Mouse (Mus musculus): ENCODE data around the gene Ebf3. TPM values are rescaled to one million over a fixed set of nuclear protein-coding genes. Genes with fewer than 3 reads are reported as not detected.

The Ebf3 gene
- polyA plus RNA-seq (2014; fragmentation: Nextera tagmentation; extraction: Ambion mirVana) = 9.8 and 10.3 TPM in 2 replicates

DNA sequence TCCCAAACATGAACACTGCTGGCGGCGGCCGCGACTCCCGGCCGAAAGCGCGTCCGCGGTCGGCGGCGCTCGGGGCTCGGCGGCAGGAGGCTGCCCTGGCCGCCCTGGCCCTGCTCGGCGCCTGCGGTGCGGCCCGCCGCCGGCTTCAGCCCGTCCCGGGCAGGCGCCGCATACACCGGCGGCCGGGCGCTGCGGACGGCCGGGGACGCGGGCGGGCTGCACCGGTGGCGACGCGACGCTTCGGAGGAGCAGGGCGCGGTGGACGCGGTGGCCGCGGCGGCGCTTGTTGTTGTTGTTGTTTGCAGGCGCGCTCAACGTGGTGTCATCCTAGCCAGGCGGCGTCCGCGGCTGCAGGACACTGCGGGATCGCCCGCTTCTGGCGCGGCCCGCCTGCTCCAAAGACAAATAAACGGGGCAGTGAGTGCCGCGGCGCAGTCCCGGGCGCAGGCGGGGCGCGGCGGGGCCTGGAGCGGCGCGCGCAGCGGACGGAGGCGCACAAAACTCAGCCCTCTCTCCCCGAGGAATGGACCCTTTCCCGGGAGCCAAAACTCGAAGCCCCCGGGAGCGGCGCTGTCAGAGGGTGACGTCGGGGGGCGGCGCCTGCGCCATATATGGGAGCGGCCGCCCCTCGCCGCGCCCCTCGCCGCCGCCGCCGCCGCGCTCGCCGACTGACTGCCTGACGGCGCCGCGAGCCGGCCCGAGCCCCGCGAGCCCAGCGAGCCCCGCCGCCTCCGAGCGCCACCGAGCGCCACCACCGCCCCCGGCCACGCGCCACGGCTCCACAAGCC is at the start of gene Ebf3:
TSS of gene Ebf3 (minus strand) at position 542 of the 788 bp plus-strand sequence.
- peak within 1 kb of the TSS; percentile 93 for H3K9ac ChIP-seq (ENCODE audit: low read length)
- DNase-seq (ENCODE audit: low spot score) = peak; percentile 93
- peaks cover 46% of the 10 kb centered on the region for H3K4me1 ChIP-seq (ENCODE audit: control insufficient read depth, insufficient read depth, low read length)
- H3K4me2 ChIP-seq (ENCODE audit: low read depth, severe bottlenecking) = peak within 1 kb of the TSS; percentile 95
- peak within 1 kb of the TSS; percentile 83 for H3K4me3 ChIP-seq (ENCODE audit: low read depth, low read length)
- peak within 1 kb of the TSS; percentile 74 for H3K27ac ChIP-seq (replicated peaks; ENCODE audit: low read depth, low read length)
- no peaks in the 10 kb centered on the region for H3K9me3 ChIP-seq (ENCODE audit: control insufficient read depth, low read length)
- ATAC-seq (ENCODE audit: insufficient number of reproducible peaks, low FRiP score, low TSS enrichment, low read depth) = peak; percentile 75
- peaks cover 54% of the 10 kb centered on the region for H3K27me3 ChIP-seq (ENCODE audit: control insufficient read depth, insufficient read depth, low read length)
- WGBS = under 1% methylated on average over 93 of the region's 127 CpGs
- H3K36me3 ChIP-seq (ENCODE audit: control insufficient read depth, insufficient read depth, low read length) = no peaks in the 10 kb centered on the region

- no peak for DNase-seq (ENCODE audit: low spot score)
- no peak for ATAC-seq (ENCODE audit: insufficient number of reproducible peaks, low FRiP score, low TSS enrichment, low read depth)
These were observed 32.6 kb upstream of the Ebf3 start for GRCm38 (mm10) chr7:137346860-137347259.

GRCm38 (mm10) chr7:137346068-137346467 is 31.8 kb upstream of the Ebf3 start:
- H3K9ac ChIP-seq (ENCODE audit: low read length) = no peak overlapping the region
- ATAC-seq (ENCODE audit: insufficient number of reproducible peaks, low FRiP score, low TSS enrichment, low read depth) (no peak), DNase-seq (ENCODE audit: low spot score) (no peak)
- H3K4me3 ChIP-seq (ENCODE audit: low read depth, low read length) = no peak overlapping the region
- no peak overlapping the region for H3K27ac ChIP-seq (replicated peaks; ENCODE audit: low read depth, low read length)
- no peaks in the 10 kb centered on the region for H3K9me3 ChIP-seq (ENCODE audit: control insufficient read depth, low read length)
- H3K27me3 ChIP-seq (ENCODE audit: control insufficient read depth, insufficient read depth, low read length) = no peaks in the 10 kb centered on the region
- no peaks in the 10 kb centered on the region for H3K4me1 ChIP-seq (ENCODE audit: control insufficient read depth, insufficient read depth, low read length)
- no peaks in the 10 kb centered on the region for H3K36me3 ChIP-seq (ENCODE audit: control insufficient read depth, insufficient read depth, low read length)
- 81% methylated on average over 10 of the region's 10 CpGs for WGBS
- no peak overlapping the region for H3K4me2 ChIP-seq (ENCODE audit: low read depth, severe bottlenecking)

More at GRCm38 (mm10) chr7:137346860-137347259, 32.6 kb upstream of the Ebf3 start:
- H3K27me3 ChIP-seq (ENCODE audit: control insufficient read depth, insufficient read depth, low read length) = no peaks in the 10 kb centered on the region
- WGBS = 79% methylated on average over 7 of the region's 7 CpGs
- no peak overlapping the region for H3K27ac ChIP-seq (replicated peaks; ENCODE audit: low read depth, low read length)
- no peak overlapping the region for H3K4me2 ChIP-seq (ENCODE audit: low read depth, severe bottlenecking)
- no peaks in the 10 kb centered on the region for H3K4me1 ChIP-seq (ENCODE audit: control insufficient read depth, insufficient read depth, low read length)
- no peaks in the 10 kb centered on the region for H3K36me3 ChIP-seq (ENCODE audit: control insufficient read depth, insufficient read depth, low read length)
- H3K9ac ChIP-seq (ENCODE audit: low read length) = no peak overlapping the region
- no peaks in the 10 kb centered on the region for H3K9me3 ChIP-seq (ENCODE audit: control insufficient read depth, low read length)
- no peak overlapping the region for H3K4me3 ChIP-seq (ENCODE audit: low read depth, low read length)

DNA sequence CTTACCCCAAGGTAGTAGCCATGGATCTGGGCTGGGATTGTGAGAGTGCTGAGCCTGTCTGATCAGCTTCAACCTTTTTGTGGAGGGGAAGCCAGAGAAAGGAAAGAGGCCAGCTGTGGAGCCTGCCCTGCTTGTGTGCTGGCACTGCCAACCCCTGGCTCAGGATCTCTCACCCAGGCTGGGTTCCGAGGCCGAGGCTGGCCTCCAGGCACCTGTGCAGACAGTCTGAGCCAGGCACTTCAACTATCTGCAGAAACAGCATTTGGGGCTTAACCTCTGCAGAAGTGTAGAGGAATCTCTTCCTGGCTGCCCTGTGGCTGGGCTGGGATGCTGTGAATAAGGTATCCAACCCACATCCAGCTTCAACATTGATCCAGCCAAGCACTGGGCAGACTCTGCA is 19.7 kb upstream of the Ebf3 start:
- Histone ChIP-seq H3K9ac (ENCODE audit: low read length) (no peak overlapping the region), H3K4me3 (ENCODE audit: low read depth, low read length) (no peak overlapping the region), H3K27ac (replicated peaks; ENCODE audit: low read depth, low read length) (no peak overlapping the region), H3K4me2 (ENCODE audit: low read depth, severe bottlenecking) (no peak overlapping the region), H3K4me1 (ENCODE audit: control insufficient read depth, insufficient read depth, low read length) (no peaks in the 10 kb centered on the region), H3K27me3 (ENCODE audit: control insufficient read depth, insufficient read depth, low read length) (no peaks in the 10 kb centered on the region), H3K36me3 (ENCODE audit: control insufficient read depth, insufficient read depth, low read length) (no peaks in the 10 kb centered on the region), H3K9me3 (ENCODE audit: control insufficient read depth, low read length) (no peaks in the 10 kb centered on the region)
- ATAC-seq (ENCODE audit: insufficient number of reproducible peaks, low FRiP score, low TSS enrichment, low read depth) = no peak
- 94% methylated on average over 2 of the region's 2 CpGs for WGBS
- DNase-seq (ENCODE audit: low spot score) = no peak

- DNase-seq (ENCODE audit: low spot score) (peak; percentile 40), ATAC-seq (ENCODE audit: insufficient number of reproducible peaks, low FRiP score, low TSS enrichment, low read depth) (no peak)
- H3K27me3 ChIP-seq (ENCODE audit: control insufficient read depth, insufficient read depth, low read length) = peaks cover 48% of the 10 kb centered on the region
- peaks cover 17% of the 10 kb centered on the region for H3K4me1 ChIP-seq (ENCODE audit: control insufficient read depth, insufficient read depth, low read length)
- WGBS = 1% methylated on average over 12 of the region's 21 CpGs
- H3K9ac ChIP-seq (ENCODE audit: low read length) = peak overlapping the region; percentile 62; the same call in 1 of the 2 replicates
- no peaks in the 10 kb centered on the region; the same call in 1 of the 2 replicates for H3K9me3 ChIP-seq (ENCODE audit: control insufficient read depth, low read length)
- peak overlapping the region; percentile 64 for H3K4me2 ChIP-seq (ENCODE audit: low read depth, severe bottlenecking)
- H3K4me3 ChIP-seq (ENCODE audit: low read depth, low read length) = peak overlapping the region; percentile 44
- no peaks in the 10 kb centered on the region for H3K36me3 ChIP-seq (ENCODE audit: control insufficient read depth, insufficient read depth, low read length)
- no peak overlapping the region for H3K27ac ChIP-seq (replicated peaks; ENCODE audit: low read depth, low read length)
These were observed 8.7 kb upstream of the Ebf3 start for GRCm38 (mm10) chr7:137322926-137323325.

DNA sequence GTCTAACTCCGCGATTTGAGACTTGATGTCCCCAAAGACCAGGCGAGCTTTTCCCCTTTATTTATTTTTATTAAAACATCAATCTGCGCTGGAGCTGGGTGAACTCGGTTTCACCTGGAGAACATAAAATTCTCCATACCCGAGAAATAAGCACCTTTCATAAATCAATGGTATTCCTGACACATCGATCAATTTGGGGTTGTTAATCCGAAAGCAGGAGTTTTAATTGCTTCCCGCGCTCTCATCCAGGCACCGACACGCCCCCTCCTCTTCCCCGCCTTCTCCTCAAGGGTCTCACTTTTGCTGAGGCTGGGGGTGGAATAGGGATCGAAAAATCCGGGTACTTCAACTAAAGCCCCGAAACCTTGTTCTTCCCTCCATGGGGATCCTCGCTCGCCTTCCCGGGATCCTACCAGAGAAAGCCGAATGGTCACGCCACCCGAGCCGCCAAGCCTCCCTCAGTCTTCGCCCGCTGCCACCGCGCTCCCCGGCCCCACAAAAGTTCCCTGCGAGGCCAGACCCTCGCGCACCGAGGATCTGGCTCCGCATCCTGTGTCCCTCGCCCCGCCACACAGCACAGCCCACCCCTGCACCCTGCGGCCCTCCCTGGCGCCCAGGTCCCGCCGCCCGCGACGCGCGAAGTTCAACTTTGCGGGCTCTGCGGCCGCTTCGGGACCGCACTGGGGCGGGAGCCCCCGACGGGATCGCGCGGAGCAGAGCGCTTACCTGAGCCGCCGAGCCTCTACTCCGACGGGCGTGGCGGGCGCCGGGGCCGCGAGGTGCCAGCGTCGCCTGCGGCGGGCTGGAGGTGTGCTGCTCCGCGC is 7.9 kb upstream of the Ebf3 start:
- Histone ChIP-seq H3K9ac (ENCODE audit: low read length) (peak overlapping the region; percentile 62), H3K27me3 (ENCODE audit: control insufficient read depth, insufficient read depth, low read length) (peaks cover 55% of the 10 kb centered on the region), H3K9me3 (ENCODE audit: control insufficient read depth, low read length) (no peaks in the 10 kb centered on the region; the same call in 1 of the 2 replicates), H3K4me2 (ENCODE audit: low read depth, severe bottlenecking) (peak overlapping the region; percentile 64), H3K27ac (replicated peaks; ENCODE audit: low read depth, low read length) (no peak overlapping the region), H3K4me3 (ENCODE audit: low read depth, low read length) (peak overlapping the region; percentile 44), H3K36me3 (ENCODE audit: control insufficient read depth, insufficient read depth, low read length) (no peaks in the 10 kb centered on the region), H3K4me1 (ENCODE audit: control insufficient read depth, insufficient read depth, low read length) (peaks cover 25% of the 10 kb centered on the region)
- peak; percentile 60 for DNase-seq (ENCODE audit: low spot score)
- under 1% methylated on average over 61 of the region's 72 CpGs for WGBS
- ATAC-seq (ENCODE audit: insufficient number of reproducible peaks, low FRiP score, low TSS enrichment, low read depth) = no peak

DNA sequence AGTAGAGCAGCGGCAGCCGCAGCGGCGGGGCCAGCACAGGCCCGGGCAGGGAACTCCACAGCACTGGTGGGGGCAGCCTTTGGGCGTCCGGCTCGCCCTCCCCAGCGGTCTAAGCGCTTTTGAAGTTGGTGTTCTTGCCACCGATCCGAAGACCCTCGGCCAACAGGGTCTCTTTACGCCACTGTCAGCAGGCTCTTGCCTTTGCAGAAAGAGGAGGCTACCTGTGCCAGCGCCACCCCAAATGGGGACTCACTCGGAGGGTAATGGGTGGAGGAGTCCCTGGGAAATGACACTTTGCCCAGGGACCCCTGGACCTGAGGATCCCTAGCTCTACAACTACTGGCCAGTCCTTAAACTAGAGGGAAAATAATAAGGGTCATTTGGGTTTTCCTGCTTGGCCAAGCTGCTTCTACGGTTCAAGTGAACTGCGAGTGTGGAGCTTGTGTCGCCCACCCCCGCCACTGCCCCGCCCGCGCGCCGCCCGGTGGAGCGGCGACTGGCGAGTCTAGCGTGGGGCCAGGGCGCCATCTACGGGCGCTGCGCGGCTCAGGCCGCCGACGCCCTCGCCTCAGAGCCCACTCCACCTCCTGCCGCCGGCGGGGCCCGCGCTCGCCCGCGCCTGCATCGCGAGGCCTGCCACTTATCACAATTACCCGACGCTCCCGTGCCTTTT is 7.0 kb upstream of the Ebf3 start:
- under 1% methylated on average over 46 of the region's 52 CpGs for WGBS
- H3K36me3 ChIP-seq (ENCODE audit: control insufficient read depth, insufficient read depth, low read length) = no peaks in the 10 kb centered on the region
- H3K4me2 ChIP-seq (ENCODE audit: low read depth, severe bottlenecking) = peak overlapping the region; percentile 64
- H3K9ac ChIP-seq (ENCODE audit: low read length) = no peak overlapping the region
- no peaks in the 10 kb centered on the region; the same call in 1 of the 2 replicates for H3K9me3 ChIP-seq (ENCODE audit: control insufficient read depth, low read length)
- H3K4me1 ChIP-seq (ENCODE audit: control insufficient read depth, insufficient read depth, low read length) = peaks cover 31% of the 10 kb centered on the region
- peak; percentile 68 for ATAC-seq (ENCODE audit: insufficient number of reproducible peaks, low FRiP score, low TSS enrichment, low read depth)
- H3K27ac ChIP-seq (replicated peaks; ENCODE audit: low read depth, low read length) = no peak overlapping the region
- DNase-seq (ENCODE audit: low spot score) = peak; percentile 83
- H3K27me3 ChIP-seq (ENCODE audit: control insufficient read depth, insufficient read depth, low read length) = peaks cover 61% of the 10 kb centered on the region
- peak overlapping the region; percentile 44 for H3K4me3 ChIP-seq (ENCODE audit: low read depth, low read length)

DNA sequence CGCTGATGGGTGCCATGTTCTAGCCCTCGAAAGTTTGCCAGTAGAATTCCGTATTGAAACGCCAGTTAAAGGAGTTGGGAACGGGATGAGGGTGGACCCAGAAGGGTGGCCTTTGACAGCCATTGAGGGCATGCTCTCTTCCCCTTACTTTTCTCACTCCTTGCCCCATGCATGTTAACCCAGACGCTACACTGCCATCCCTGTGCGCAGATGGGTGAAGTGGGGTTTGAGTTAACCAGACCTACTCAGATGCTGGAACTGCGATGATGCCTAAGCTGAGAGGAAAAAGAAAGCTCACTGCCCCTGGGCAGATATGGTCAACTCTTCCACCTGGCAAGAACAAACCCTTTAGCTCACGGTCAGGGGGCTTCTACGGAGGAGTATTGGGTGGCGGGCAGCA is 6.1 kb upstream of the Ebf3 start:
- Histone ChIP-seq H3K4me3 (ENCODE audit: low read depth, low read length) (no peak overlapping the region), H3K36me3 (ENCODE audit: control insufficient read depth, insufficient read depth, low read length) (no peaks in the 10 kb centered on the region), H3K9me3 (ENCODE audit: control insufficient read depth, low read length) (no peaks in the 10 kb centered on the region), H3K4me2 (ENCODE audit: low read depth, severe bottlenecking) (peak overlapping the region; percentile 64; the same call in 1 of the 2 replicates), H3K9ac (ENCODE audit: low read length) (no peak overlapping the region), H3K27me3 (ENCODE audit: control insufficient read depth, insufficient read depth, low read length) (peaks cover 69% of the 10 kb centered on the region), H3K27ac (replicated peaks; ENCODE audit: low read depth, low read length) (no peak overlapping the region), H3K4me1 (ENCODE audit: control insufficient read depth, insufficient read depth, low read length) (peaks cover 33% of the 10 kb centered on the region)
- under 1% methylated on average over 11 of the region's 11 CpGs for WGBS
- DNase-seq (ENCODE audit: low spot score) (peak; percentile 49), ATAC-seq (ENCODE audit: insufficient number of reproducible peaks, low FRiP score, low TSS enrichment, low read depth) (no peak)
